Mouse (Mus musculus) embryonic facial prominence, embryonic 14.5 days (tissue): Measurements from ENCODE around the gene Map1lc3a. TPM values are rescaled to one million over a fixed set of nuclear protein-coding genes. Genes with fewer than 3 reads are reported as not detected.

ENCODE experiments used
- ATAC-seq: fragments of 200-750 bp; cut with Nextera tagmentation; 2 replicates; pipeline ENCODE4 v1.8.0; 2017; ENCODE audit warnings: low read depth, moderate number of reproducible peaks, moderate TSS enrichment
- DNase-seq: peaks from one replicate; pipeline ENCODE4 v3.0.0-alpha.2; 2015; ENCODE audit warnings: low spot score
- H3K27ac ChIP-seq: fragments of 300-500 bp; sonication (generic); replicated peaks from 2 replicates; pipeline ENCODE4 v1.5.1; 2014; ENCODE audit warnings: low read depth, mild to moderate bottlenecking, low read length, moderate library complexity
- H3K27me3 ChIP-seq: fragments of 300-500 bp; sonication (generic); replicated peaks from 2 replicates; pipeline ENCODE4 v1.6.1; 2014; ENCODE audit warnings: low read length; ENCODE audit not compliant: control insufficient read depth, insufficient read depth
- H3K36me3 ChIP-seq: fragments of 300-500 bp; sonication (generic); 2 replicates; pipeline ENCODE4 v1.6.1; 2014; ENCODE audit warnings: low read length, mixed read lengths; ENCODE audit not compliant: control insufficient read depth, insufficient read depth
- H3K4me1 ChIP-seq: fragments of 300-500 bp; sonication (generic); 2 replicates; pipeline ENCODE4 v1.6.1; 2014; ENCODE audit warnings: antibody characterized with exemption, low read length; ENCODE audit not compliant: control insufficient read depth, insufficient read depth
- H3K4me2 ChIP-seq: fragments of 300-500 bp; sonication (generic); 2 replicates; pipeline ENCODE4 v1.6.1; 2014; ENCODE audit warnings: low read depth, mild to moderate bottlenecking, low read length, moderate library complexity, mixed read lengths
- H3K4me3 ChIP-seq: fragments of 300-500 bp; sonication (generic); 2 replicates; pipeline ENCODE4 v1.5.1; 2014; ENCODE audit warnings: low read depth, mild to moderate bottlenecking, low read length
- H3K9ac ChIP-seq: fragments of 300-500 bp; sonication (generic); 2 replicates; pipeline ENCODE4 v1.6.1; 2014; ENCODE audit warnings: low read depth, mild to moderate bottlenecking, low read length, moderate library complexity, mixed read lengths
- H3K9me3 ChIP-seq: fragments of 300-500 bp; sonication (generic); 2 replicates; pipeline ENCODE4 v1.6.1; 2016; ENCODE audit warnings: low read length; ENCODE audit not compliant: control insufficient read depth
- WGBS: fragments of 180-500 bp; shearing (Covaris S2); extraction: QIAGEN DNeasy Blood & Tissue Kit; methylation state at CpG from one replicate; pipeline ENCODE4 v1.1.7; 2014; 5-methylcytosine and 5-hydroxymethylcytosine counted together
- polyA plus RNA-seq: library from polyadenylated mRNA; unstranded; fragments of >200 nt; fragmentation: Nextera tagmentation; extraction: Ambion mirVana; gene quantifications from 2 replicates; pipeline ENCODE4 v1.2.1, GENCODE M21; 2014

Gene Map1lc3a
- polyA plus RNA-seq, 1 experiment from 2014 or later = 241 TPM

DNA sequence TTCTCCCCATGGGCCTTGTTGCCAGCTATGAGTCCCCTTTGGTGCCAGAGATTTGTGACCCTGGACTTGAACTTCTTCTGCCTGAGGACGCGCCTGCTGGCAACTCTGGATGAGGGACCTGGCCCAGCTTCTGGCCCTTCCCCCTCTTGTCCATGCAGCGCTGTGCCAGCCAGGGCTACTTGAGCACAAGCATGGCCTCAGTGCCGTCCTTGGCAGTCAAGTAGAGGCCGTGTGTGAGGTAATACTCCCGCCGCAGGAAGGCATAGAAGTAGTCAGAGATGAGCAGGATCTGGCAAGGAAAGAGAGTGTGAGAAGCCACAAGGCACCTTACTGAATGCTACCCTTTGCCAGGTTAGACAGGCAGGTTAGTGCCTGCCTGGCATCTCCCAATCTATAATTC is 2.3 kb downstream of the Map1lc3a start:
- no peak overlapping the region for H3K27ac ChIP-seq
- no peak for ATAC-seq
- peaks cover 7% of the 10 kb centered on the region for H3K36me3 ChIP-seq
- peaks cover 13% of the 10 kb centered on the region for H3K4me1 ChIP-seq
- H3K4me3 ChIP-seq = no peak overlapping the region
- WGBS = 87% methylated on average over 7 of the region's 7 CpGs
- no peaks in the 10 kb centered on the region for H3K27me3 ChIP-seq
- DNase-seq = no peak
- no peak overlapping the region for H3K9ac ChIP-seq
- H3K9me3 ChIP-seq = no peaks in the 10 kb centered on the region
- no peak overlapping the region for H3K4me2 ChIP-seq

DNA sequence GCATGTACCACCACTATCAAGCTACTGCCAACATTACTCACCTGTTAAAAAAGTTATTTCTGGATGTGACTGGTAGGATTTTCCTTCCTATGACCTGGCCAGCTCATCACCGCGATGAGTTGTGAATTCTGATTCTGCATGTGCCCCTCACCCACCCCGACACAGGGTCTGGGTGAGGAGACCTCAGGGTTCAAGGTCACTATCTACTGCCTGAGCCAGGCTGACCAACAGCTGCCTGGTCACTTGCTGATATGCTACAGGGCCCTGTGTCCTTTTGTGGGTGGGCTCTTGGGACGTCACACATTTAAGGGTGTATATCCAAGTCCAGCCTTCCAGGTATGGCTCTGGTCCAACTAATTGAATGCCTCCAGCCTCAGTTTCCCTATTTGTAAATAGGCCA is 3.1 kb downstream of the Map1lc3a start:
- DNase-seq (no peak), ATAC-seq (no peak)
- Histone ChIP-seq H3K9ac (no peak overlapping the region), H3K9me3 (no peaks in the 10 kb centered on the region), H3K27me3 (no peaks in the 10 kb centered on the region), H3K4me2 (no peak overlapping the region), H3K4me3 (no peak overlapping the region), H3K36me3 (peaks cover 14% of the 10 kb centered on the region), H3K4me1 (peaks cover 13% of the 10 kb centered on the region), H3K27ac (no peak overlapping the region)
- WGBS = 89% methylated on average over 4 of the region's 4 CpGs

DNA sequence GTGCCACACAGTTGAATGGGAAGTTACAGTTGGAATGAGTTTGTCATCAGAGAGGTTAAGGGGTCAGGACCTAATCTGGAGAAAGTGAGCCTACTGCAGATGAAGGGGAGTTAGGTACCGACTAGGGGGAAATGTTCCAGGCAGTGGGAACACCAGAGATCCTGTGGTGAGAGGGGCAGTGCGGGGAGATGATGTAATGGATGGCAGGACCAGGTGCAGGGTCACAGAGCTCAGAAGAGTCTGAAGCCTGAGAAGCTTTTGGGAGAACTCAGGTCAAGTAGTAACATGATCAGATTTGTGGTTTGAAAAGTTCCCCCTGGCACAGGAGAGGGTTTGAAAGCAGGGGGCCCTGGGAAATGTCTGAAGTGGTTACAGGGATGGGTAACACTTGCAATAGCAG is 4.0 kb downstream of the Map1lc3a start:
- H3K4me1 ChIP-seq = peaks cover 13% of the 10 kb centered on the region
- H3K9me3 ChIP-seq = no peaks in the 10 kb centered on the region
- H3K27me3 ChIP-seq = no peaks in the 10 kb centered on the region
- H3K27ac ChIP-seq = no peak overlapping the region
- H3K36me3 ChIP-seq = peaks cover 14% of the 10 kb centered on the region
- DNase-seq (no peak), ATAC-seq (no peak)
- no peak overlapping the region for H3K9ac ChIP-seq
- 54% methylated on average over 2 of the region's 2 CpGs for WGBS
- no peak overlapping the region for H3K4me2 ChIP-seq
- H3K4me3 ChIP-seq = no peak overlapping the region

DNA sequence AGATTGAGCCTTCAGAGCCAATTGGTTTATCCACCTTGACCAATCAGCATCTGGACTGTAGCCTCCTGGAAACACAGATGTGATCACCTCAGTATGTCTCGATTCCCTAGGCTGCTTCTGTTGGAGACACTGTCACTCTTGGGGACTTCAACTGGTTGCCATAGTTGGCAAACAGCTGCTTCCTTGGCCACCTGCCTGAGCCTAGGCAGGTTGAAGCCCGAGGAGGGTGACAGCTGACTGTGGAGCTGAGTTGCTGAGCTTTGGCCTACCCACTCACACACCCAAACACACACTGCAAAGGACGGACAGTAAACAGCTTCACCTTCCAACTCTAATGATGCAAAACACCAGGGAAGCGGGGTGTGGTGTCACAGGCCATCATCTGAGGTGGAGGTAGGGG is 7.7 kb downstream of the Map1lc3a start:
- no peak overlapping the region for H3K4me3 ChIP-seq
- H3K4me1 ChIP-seq = no peaks in the 10 kb centered on the region
- no peak overlapping the region for H3K9ac ChIP-seq
- H3K4me2 ChIP-seq = no peak overlapping the region
- no peak for ATAC-seq
- no peak overlapping the region for H3K27ac ChIP-seq
- peaks cover 14% of the 10 kb centered on the region for H3K36me3 ChIP-seq
- no peaks in the 10 kb centered on the region for H3K9me3 ChIP-seq
- 84% methylated on average over 4 of the region's 4 CpGs for WGBS
- no peak for DNase-seq
- H3K27me3 ChIP-seq = no peaks in the 10 kb centered on the region

DNA sequence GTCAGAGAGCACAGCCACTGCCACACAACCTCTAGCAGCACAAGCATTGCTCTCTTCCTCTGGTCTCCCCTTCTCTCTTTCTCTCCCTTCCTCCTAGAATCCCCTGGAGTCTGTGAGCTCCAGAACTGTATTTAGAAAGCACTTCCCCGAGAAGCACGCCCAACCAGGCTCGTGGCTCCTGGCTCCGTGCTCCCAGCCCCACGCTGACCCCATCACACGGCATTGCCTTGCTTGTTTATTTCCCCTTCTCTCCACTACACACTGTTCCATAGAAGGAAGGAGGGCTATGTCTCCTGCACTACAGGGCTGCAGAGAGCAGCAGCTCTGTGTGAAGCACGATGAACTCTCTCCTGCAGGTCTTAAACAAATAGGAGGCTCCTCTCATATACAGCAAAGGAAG is 8.6 kb downstream of the Map1lc3a start:
- Histone ChIP-seq H3K9me3 (no peaks in the 10 kb centered on the region), H3K4me2 (no peak overlapping the region), H3K27ac (no peak overlapping the region), H3K4me1 (no peaks in the 10 kb centered on the region), H3K4me3 (no peak overlapping the region), H3K27me3 (no peaks in the 10 kb centered on the region), H3K9ac (no peak overlapping the region), H3K36me3 (peaks cover 16% of the 10 kb centered on the region)
- WGBS = 75% methylated on average over 7 of the region's 7 CpGs
- ATAC-seq = no peak
- no peak for DNase-seq

DNA sequence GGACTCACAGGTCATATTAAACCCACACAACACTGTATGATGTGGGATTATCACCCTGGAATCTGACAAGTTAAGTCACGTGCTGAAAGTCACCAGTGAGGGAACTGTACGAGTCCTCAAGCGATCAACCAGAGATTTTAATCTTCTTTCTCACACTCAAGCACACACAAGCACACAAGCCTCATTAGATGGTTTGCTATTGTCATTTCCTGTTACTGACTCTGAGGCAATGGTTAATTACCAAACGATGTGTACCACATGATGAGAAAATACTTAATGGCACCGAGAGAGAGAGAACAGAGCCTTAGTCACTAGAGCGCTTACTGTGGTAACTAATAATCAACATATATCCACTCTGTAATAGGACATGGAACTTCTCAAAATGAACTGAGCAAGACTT is 9.6 kb downstream of the Map1lc3a start:
- WGBS = 79% methylated on average over 6 of the region's 6 CpGs
- Histone ChIP-seq H3K4me1 (no peaks in the 10 kb centered on the region), H3K27ac (no peak overlapping the region), H3K9ac (no peak overlapping the region), H3K36me3 (peaks cover 26% of the 10 kb centered on the region), H3K27me3 (no peaks in the 10 kb centered on the region), H3K4me3 (no peak overlapping the region), H3K4me2 (no peak overlapping the region), H3K9me3 (no peaks in the 10 kb centered on the region)
- DNase-seq (no peak), ATAC-seq (no peak)

DNA sequence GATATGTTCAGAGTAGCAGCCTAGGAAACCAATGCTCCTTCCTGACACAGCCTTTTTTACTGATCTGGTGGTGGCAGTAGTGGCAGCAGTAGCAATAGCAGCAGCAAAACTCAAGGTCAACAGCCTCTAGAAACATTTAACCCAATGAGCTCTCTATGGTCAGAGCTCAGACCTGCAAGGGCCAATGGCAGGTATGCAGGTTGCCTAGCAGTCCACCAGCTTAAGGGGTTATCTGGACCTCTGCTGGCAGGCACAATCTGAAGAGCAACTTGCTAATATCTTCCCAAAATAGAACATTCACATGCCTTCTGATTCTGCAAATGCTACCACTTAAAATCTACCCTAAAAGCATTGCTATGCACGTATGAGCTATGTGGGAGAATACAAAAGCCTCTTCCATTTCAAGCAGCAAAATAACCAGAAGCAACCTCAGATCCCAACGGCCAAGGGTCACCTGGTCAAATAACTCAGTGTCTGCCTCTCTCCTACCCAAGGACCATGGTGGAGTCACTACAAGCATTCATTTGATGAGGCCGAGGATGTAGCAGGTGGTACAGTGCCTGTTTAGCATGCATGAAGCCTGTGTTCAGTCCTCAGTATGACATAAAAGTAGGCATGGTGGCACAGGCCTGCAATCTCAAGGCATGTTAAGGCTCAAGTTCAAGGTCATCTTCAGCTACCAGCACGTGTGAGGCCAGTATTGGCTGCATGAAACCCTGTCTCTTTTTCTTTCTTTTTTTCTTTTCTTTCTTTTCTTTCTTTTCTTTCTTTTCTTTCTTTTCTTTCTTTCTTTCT is 11.6 kb downstream of the Map1lc3a start:
- H3K27ac ChIP-seq = no peak overlapping the region
- no peaks in the 10 kb centered on the region for H3K27me3 ChIP-seq
- WGBS = 84% methylated on average over 4 of the region's 4 CpGs
- H3K36me3 ChIP-seq = peaks cover 40% of the 10 kb centered on the region
- H3K9ac ChIP-seq = no peak overlapping the region
- no peaks in the 10 kb centered on the region for H3K9me3 ChIP-seq
- no peak for DNase-seq
- H3K4me2 ChIP-seq = no peak overlapping the region
- no peak overlapping the region for H3K4me3 ChIP-seq
- ATAC-seq = no peak
- H3K4me1 ChIP-seq = no peaks in the 10 kb centered on the region

DNA sequence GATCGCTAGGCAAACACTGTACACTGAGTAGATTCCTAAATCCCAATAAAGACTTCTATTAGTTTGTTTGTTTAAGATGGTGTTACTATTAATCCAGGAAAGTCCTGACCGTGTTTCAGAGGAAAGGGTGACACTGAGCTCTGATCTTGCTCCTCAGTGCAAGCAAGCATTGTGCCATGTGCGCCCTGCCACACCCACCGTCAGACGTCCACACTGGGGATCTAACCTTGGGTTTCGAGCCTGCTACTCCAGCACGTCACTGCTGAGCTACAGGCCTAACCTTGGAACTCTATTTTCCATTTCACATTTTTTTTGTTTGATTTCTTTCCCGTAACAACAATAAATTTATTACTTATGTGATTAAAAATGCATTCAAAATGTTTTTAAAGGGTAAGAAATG is 14.0 kb downstream of the Map1lc3a start:
- no peak overlapping the region for H3K4me3 ChIP-seq
- no peaks in the 10 kb centered on the region for H3K27me3 ChIP-seq
- H3K36me3 ChIP-seq = peaks cover 43% of the 10 kb centered on the region
- H3K27ac ChIP-seq = no peak overlapping the region
- 89% methylated on average over 8 of the region's 8 CpGs for WGBS
- no peak for DNase-seq
- H3K9ac ChIP-seq = no peak overlapping the region
- H3K9me3 ChIP-seq = no peaks in the 10 kb centered on the region
- no peaks in the 10 kb centered on the region for H3K4me1 ChIP-seq
- H3K4me2 ChIP-seq = no peak overlapping the region
- no peak for ATAC-seq

DNA sequence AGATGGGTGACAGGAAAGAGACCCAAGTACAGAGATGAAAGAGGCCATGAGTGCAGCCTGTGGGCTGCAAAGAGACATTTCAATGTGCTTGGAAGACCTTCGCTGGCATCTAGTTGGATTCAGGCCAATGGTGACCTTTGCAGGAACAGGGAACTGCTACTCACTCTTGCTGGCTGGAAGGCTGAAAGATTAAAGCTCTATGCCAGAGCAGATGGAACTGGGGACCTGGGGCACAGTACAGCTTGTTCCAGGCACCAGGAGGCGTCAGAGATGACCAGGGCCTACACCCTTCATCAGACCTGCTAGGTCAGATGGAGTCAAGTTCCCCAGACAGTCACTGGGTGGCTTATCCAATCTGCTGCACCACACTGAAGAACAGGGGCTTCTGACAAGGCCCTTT is 17.3 kb downstream of the Map1lc3a start:
- ATAC-seq (no peak), DNase-seq (no peak)
- H3K27ac ChIP-seq = no peak overlapping the region
- H3K4me3 ChIP-seq = no peak overlapping the region
- H3K27me3 ChIP-seq = no peaks in the 10 kb centered on the region
- WGBS = 87% methylated on average over 2 of the region's 2 CpGs
- H3K4me1 ChIP-seq = no peaks in the 10 kb centered on the region
- no peaks in the 10 kb centered on the region for H3K9me3 ChIP-seq
- H3K36me3 ChIP-seq = peaks cover 69% of the 10 kb centered on the region
- no peak overlapping the region for H3K4me2 ChIP-seq
- H3K9ac ChIP-seq = no peak overlapping the region
